Mouse (Mus musculus): ENCODE measurements around the gene Rnf166.

Gene Rnf166

GRCm38 (mm10) chr8:122475580-122476320 lies at the start of gene Rnf166, which contains the start of gene Ctu2:
Gene Rnf166 (minus strand): TSS chr8:122476064.
Gene Ctu2 (plus strand): TSS chr8:122476143.
- peak; percentile 97 for DNase-seq (ENCODE audit: low spot score)

GRCm38 (mm10) chr8:122525004-122525403 lies 49.1 kb upstream of the Rnf166 start:
- DNase-seq (ENCODE audit: low spot score): no peak

DNA sequence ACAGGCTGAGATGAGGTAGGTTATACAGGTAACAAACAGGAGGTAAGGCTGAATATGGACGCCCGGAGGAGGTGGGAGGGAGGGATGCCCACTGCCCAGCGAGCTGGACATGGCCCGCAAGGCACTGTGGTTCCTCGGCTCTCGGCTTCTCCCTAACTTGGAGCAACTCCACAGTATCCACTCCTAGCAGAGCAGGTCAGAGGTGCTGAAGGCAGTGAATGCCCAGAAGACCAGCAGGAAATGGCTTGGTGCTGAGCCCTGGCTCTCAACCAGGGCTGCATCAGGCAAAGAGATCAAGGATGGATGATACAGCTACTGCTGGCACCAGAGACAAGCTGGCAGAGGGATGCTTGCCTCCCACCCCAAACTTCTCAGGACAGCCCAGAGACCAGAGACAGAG lies 48.6 kb upstream of the Rnf166 start:
- DNase-seq (ENCODE audit: low spot score): no peak

- no peak for DNase-seq (ENCODE audit: low spot score)
Observed at GRCm38 (mm10) chr8:122523652-122524360, 47.9 kb upstream of the Rnf166 start.

DNA sequence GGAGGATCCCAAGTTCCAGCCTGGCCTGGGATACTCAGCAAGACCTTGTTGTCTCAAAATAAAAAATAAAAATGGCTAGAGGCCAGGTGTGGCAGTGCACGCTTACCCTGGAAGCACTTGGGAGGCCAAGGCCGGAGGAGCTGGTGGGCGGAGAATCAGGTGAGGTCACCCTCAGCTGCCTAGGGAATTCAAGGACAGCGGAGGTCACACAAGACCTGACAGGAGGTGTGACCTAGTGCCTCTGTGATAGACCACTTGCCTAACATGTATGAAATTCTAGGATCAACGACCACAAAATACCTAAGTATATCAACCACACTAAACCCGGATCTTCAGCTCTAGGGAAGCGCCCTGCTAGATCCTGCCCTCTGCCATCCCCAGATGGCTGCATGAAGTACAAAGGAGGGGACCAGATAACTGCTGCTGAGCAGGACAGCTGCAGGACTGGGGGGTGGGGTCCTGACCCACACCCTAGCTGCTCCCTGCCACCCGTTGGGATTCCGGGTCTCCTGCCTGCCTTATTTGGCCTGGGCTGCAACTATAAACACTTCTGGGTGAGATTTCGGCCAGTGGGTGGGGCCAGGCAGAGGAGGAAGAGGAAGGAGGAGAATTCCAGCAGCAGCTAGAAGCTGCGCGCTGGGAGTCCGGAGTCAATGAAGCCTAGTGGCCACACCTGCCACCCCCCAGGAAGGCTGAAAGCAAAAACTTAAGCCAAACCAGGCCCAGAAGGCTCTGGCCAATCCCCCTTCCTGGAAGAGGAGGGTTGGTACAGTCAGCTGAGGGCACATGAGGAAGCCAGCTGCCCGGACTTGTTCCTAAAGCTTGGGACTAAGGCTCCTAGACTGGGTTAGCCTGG lies 47.2 kb upstream of the Rnf166 start:
- DNase-seq (ENCODE audit: low spot score): no peak

DNA sequence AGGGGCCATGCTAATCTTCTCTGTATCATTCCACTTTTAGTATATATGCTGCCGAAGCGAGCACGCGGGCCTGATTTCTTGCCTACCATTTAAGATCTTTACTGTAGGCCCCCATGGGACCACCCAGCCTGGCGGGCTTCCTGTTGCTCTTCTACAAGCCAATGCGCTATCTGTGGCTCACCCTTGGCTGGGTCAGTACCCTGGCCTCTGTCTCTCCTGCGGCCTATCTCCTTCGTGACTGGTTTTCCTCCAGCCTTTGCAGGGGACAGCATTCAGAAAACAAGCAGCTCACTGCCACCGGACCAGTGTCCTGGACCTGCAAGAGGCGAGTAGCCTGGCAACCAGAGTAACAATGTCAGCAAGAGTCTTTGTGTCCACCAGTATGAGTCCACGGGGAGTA lies 44.7 kb upstream of the Rnf166 start:
- no peak for DNase-seq (ENCODE audit: low spot score)

DNA sequence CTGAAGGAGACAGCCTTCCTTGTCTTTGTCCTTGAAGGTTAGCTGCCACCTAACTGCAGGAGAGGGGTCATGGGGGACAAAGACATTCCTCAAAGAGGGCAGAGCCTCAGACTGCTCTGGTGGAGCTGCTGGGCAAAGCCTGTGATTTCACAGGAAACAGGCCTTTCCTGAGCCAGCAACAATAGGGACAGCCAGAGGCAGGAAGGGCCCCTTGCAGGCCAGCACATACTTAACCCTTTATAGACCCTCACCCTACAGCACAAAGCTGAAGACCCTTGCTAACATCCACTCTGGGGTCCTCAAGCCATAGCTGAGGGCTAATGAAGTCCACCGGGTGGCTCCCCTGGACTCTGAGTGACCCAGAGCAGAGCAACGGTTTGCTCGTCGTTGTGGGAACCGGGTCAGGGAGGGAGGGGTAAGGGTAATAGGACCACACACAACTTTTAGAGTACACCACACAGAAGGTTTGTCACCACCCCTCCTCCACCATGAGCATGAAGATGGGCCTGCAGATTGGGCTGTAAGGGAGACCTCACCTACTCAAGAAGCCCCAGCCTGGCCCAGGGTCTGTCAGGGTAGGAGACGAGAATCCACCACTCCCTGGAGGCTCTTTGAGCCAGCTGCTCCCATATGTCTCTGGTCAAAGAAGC lies 41.8 kb upstream of the Rnf166 start:
- DNase-seq (ENCODE audit: low spot score): no peak

GRCm38 (mm10) chr8:122515699-122516098 lies 39.8 kb upstream of the Rnf166 start:
- no peak for DNase-seq (ENCODE audit: low spot score)

DNA sequence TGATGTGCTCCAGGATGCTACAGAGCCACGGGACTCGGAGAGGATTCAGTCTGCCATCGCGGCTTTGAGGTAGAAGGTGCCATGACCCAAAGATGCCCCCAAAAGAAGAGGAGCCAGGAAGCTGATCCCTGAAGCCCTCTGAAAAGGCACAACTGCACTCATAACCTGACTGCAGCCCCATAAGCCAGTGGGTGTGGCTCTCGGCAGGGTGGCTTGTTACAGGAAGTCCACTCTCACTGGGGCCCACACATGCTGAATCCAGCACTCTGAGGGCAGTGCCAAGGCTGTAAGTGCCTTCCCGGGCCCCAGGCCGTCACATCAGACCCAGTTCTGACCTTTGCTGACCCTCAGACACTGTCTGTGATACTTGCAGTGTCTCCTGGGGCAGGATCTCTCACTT lies 36.5 kb upstream of the Rnf166 start:
- DNase-seq (ENCODE audit: low spot score): no peak

DNA sequence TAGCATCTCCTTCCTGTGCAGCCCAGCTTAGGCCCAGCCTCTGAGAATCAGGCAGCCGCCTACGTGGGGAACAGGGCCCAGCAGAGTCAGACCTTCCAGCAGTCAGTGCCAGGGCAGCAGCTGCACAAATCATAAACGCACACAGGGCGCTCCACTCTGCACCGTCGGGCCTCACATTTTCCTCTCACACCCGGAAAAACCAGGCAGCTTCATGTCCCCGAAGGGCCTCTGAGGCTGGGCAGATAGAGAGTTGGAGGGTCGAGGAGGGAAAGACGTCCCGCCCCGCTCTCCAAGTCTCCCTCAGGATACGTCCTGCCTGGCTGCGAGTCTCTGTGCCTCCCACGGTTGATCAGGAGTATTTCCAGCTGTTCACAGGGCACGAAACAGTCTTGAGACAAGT lies 35.7 kb upstream of the Rnf166 start:
- no peak for DNase-seq (ENCODE audit: low spot score)

DNA sequence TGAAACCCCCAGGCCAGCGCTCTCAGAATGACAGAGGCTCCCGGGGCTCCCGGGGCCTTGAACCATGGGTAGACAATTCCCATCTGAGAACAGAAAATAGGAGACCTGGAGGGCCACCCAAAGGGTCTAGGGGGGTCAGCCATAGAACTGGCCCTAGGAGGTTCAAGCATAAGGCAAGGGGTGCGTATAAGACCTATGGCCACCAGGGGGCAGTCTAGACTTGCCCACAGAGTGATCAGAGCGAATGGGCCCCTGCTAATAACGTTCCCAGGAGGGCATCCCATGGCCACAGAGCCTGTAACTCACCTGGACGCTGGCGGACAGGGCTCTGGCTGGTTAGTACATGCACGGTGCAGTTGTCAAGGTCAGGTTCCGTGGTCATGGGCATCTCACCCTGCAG lies 25.0 kb upstream of the Rnf166 start:
- DNase-seq (ENCODE audit: low spot score): peak; percentile 83

DNA sequence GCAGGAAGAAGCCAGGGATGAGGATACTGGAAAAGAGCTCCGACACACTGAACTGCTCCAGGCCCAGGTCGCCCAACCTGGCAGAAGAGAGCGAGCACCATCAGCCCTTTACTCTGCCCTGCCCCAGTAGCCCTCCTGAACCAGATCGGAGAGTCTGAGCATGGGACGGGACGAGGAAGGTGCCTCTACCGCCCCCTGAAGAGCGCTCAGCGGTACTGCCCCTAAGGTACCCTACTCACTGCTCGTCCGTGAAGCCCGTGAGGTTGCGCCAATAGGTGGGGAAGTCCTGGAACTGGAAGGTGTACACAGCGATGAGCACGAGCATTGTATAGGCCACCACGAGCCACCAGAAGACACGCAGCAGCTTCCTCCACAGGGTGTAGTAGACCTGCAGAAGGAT lies 22.0 kb upstream of the Rnf166 start:
- DNase-seq (ENCODE audit: low spot score): no peak

GRCm38 (mm10) chr8:122497016-122497734 lies 21.3 kb upstream of the Rnf166 start:
- no peak for DNase-seq (ENCODE audit: low spot score)

GRCm38 (mm10) chr8:122488387-122488786 lies 12.5 kb upstream of the Rnf166 start:
- DNase-seq (ENCODE audit: low spot score): no peak

GRCm38 (mm10) chr8:122484831-122485230 lies 9.0 kb upstream of the Rnf166 start:
- no peak for DNase-seq (ENCODE audit: low spot score)

DNA sequence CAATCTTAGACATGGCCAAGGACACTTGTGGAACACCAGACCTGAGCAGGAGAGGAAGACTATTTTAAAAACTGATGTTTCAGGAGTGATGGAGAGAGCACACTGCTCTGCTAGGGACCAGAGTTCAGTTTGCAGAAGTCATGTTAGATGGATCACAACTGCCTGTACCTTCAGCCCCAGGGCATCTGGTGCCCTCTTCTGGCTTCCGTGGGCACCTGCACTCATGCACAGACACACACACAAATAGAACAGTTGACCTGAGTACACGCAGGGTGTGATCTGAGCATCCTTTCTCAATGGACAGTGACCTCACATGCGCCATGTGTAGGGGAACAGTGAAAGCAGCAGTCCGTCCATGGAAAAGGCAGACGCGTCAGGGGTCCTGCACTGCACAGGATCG lies 8.0 kb upstream of the Rnf166 start:
- DNase-seq (ENCODE audit: low spot score): no peak

DNA sequence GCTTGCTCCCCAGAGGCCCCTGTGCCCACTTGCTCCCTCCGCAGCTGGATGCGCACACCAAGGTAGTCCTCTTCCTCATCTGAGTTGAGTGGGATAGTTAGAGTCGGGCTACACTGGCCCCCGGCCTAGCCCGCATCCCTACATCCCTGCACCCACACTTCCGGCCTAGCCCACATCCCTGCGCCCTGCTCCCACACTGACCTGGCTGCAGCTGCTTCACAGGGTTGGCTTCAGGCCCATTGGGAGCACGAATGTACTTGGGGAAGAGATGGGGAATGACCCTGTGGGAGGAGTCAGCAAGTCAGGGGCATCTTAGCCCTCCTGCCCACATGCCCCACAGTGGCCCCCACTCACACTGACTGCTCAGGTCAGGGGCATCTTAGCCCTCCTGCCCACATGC lies 6.6 kb upstream of the Rnf166 start:
- DNase-seq (ENCODE audit: low spot score): no peak

DNA sequence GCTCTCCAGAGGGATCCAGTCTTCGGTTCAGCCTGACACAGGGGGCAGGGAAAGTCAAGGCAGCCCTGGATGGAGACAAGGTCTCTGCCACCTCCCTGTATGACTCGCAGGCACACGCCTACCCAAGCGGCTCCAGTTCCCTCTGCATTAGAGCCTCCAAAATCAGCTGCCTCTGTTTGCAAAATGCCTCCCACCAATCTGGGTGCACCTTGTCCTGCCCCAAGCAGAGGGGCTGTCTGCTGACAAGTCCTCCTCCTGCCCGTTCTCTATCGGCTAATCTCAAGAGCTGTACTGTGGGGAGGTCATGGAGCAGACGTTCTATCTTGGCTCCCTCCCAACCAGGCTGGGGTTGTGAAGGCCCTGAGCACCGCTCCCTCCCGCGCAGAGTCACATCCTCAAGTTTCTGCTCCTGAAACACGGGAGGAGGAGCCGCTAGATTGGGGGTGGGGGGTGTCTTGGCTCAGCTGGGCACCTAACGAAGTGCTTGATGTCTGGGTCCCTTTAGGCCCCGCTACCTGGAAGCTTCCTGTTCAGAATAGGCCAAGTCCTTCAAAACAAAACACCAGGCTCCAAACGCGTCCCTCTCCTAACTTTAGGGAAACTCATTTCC lies 808 bp downstream of the Rnf166 start:
- DNase-seq (ENCODE audit: low spot score): no peak

DNA sequence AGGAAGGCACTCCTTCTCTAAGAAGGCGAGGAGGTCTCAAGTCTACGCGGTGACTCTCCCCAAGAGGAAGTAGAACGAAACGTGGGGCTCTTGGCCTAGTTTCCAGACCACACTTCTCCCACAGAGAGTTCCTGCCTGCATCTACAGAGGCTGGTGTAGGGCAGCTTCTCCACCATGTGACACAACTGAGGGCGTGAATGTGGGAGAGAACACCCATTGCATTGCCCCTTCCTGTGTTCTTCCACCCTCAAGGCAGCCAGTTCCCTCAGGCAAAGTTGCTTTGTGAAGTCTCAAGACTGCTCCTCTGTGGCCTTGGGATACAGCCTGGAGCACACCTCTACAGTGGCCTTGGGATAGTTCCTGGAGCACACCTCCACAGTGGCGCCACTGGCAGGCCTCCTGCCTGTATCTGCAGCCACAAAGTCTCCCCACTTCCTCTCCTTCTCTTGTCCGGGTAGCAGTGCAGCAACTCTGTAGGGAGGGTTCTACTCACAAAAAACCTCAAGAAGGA lies 1.9 kb downstream of the Rnf166 start:
- DNase-seq (ENCODE audit: low spot score): no peak

GRCm38 (mm10) chr8:122470691-122471090 lies 5.2 kb downstream of the Rnf166 start:
- DNase-seq (ENCODE audit: low spot score): no peak

GRCm38 (mm10) chr8:122469965-122470364 lies 5.9 kb downstream of the Rnf166 start:
- DNase-seq (ENCODE audit: low spot score): no peak
